Mouse (Mus musculus): ENCODE results near the gene Slf1. TPM values are rescaled to one million over a fixed set of nuclear protein-coding genes. Genes with fewer than 3 reads are reported as not detected.

The Slf1 gene
- polyA plus RNA-seq (2012; rRNA removed) = 3.3 and 5.8 TPM in 2 replicates
- 14.7 TPM in 2 replicates for polyA plus RNA-seq (2014; fragmentation: Nextera tagmentation; extraction: Ambion mirVana)

- ATAC-seq (ENCODE audit: insufficient read depth) = peak; percentile 95
- peak within 1 kb of the TSS; percentile 86 to 93 for H3K4me3 ChIP-seq (ENCODE audit: insufficient read depth in 1 of 2, low read depth in 2 of 2, low read length in 2 of 2)
- peak within 1 kb of the TSS; percentile 53 for H3K27ac ChIP-seq
- H3K9ac ChIP-seq (replicated peaks) = peak within 1 kb of the TSS; percentile 83
- no peaks in the 10 kb centered on the region for H3K36me3 ChIP-seq (replicated peaks; ENCODE audit: control insufficient read depth, insufficient read depth, low read depth)
- H3K4me1 ChIP-seq (replicated peaks; ENCODE audit: control insufficient read depth in 2 of 2, insufficient read depth in 2 of 2, low read length in 1 of 2) = 0 out of 4 replicates have a peak, but pooled peaks cover 0 to 2% of the 10 kb centered on the region in 2 experiments
- under 1% methylated on average over 64 of the region's 65 CpGs for WGBS (ENCODE audit: insufficient replicate concordance)
- no peaks in the 10 kb centered on the region for H3K27me3 ChIP-seq (ENCODE audit: control insufficient read depth, insufficient read depth, low read length)
- DNase-seq (ENCODE audit: low read depth in 3 of 3, low spot score in 3 of 3) = peak; percentile 68 to 73 (median 69)
- peak within 1 kb of the TSS; percentile 81 for H3K4me2 ChIP-seq (ENCODE audit: low read depth)
- no peaks in the 10 kb centered on the region for H3K9me3 ChIP-seq (ENCODE audit: control insufficient read depth, low read length)
- no peak for TF ChIP-seq CTCF (IDR thresholded peaks at IDR 0.05; ENCODE audit: low read depth)
- no peak for TF ChIP-seq EP300 (IDR thresholded peaks at IDR 0.05; ENCODE audit: low read depth)
Measured at GRCm38 (mm10) chr13:77134931-77135620, at the start of gene Slf1, which contains the start of gene 2210408I21Rik. Gene Slf1, minus strand, starts transcription at chr13:77135473. Gene 2210408I21Rik, plus strand, starts transcription at chr13:77135540.

GRCm38 (mm10) chr13:77177931-77178330, 42.7 kb upstream of the Slf1 start:
- H3K27me3 ChIP-seq (ENCODE audit: control insufficient read depth, insufficient read depth, low read length) = no peaks in the 10 kb centered on the region
- no peak overlapping the region for H3K27ac ChIP-seq
- no peak overlapping the region for H3K4me3 ChIP-seq (ENCODE audit: insufficient read depth in 1 of 2, low read depth in 2 of 2, low read length in 2 of 2)
- H3K4me2 ChIP-seq (ENCODE audit: low read depth) = no peak overlapping the region
- H3K9me3 ChIP-seq (ENCODE audit: control insufficient read depth, low read length) = no peaks in the 10 kb centered on the region
- H3K9ac ChIP-seq (replicated peaks) = no peak overlapping the region
- no peaks in the 10 kb centered on the region for H3K4me1 ChIP-seq (replicated peaks; ENCODE audit: control insufficient read depth in 2 of 2, insufficient read depth in 2 of 2, low read length in 1 of 2)
- no peak for DNase-seq (ENCODE audit: low read depth in 3 of 3, low spot score in 3 of 3)
- no peaks in the 10 kb centered on the region for H3K36me3 ChIP-seq (replicated peaks; ENCODE audit: control insufficient read depth, insufficient read depth, low read depth)
- ATAC-seq (ENCODE audit: insufficient read depth) = no peak
- TF ChIP-seq EP300 (IDR thresholded peaks at IDR 0.05; ENCODE audit: low read depth) (no peak), CTCF (IDR thresholded peaks at IDR 0.05; ENCODE audit: low read depth) (no peak)

- DNase-seq (ENCODE audit: low read depth in 3 of 3, low spot score in 3 of 3) (no peak), ATAC-seq (ENCODE audit: insufficient read depth) (no peak)
- H3K9me3 ChIP-seq (ENCODE audit: control insufficient read depth, low read length) = no peaks in the 10 kb centered on the region
- peaks cover 2% of the 10 kb centered on the region in 2 experiments; a peak in 2 of 4 replicates for H3K4me1 ChIP-seq (replicated peaks; ENCODE audit: control insufficient read depth in 2 of 2, insufficient read depth in 2 of 2, low read length in 1 of 2)
- no peak overlapping the region for H3K4me3 ChIP-seq (ENCODE audit: insufficient read depth in 1 of 2, low read depth in 2 of 2, low read length in 2 of 2)
- TF ChIP-seq EP300 (IDR thresholded peaks at IDR 0.05; ENCODE audit: low read depth) (no peak), CTCF (IDR thresholded peaks at IDR 0.05; ENCODE audit: low read depth) (no peak)
- H3K27ac ChIP-seq = no peak overlapping the region
- no peak overlapping the region for H3K4me2 ChIP-seq (ENCODE audit: low read depth)
- 58% methylated on average over 2 of the region's 2 CpGs for WGBS (ENCODE audit: insufficient replicate concordance)
- no peak overlapping the region for H3K9ac ChIP-seq (replicated peaks)
- no peaks in the 10 kb centered on the region for H3K27me3 ChIP-seq (ENCODE audit: control insufficient read depth, insufficient read depth, low read length)
- H3K36me3 ChIP-seq (replicated peaks; ENCODE audit: control insufficient read depth, insufficient read depth, low read depth) = no peaks in the 10 kb centered on the region
Measured at GRCm38 (mm10) chr13:77140890-77141289, 5.6 kb upstream of the Slf1 start.

GRCm38 (mm10) chr13:77135621-77135981, 328 bp upstream of the Slf1 start:
- DNase-seq (ENCODE audit: low read depth in 3 of 3, low spot score in 3 of 3) (no peak), ATAC-seq (ENCODE audit: insufficient read depth) (peak; percentile 47)
- Histone ChIP-seq H3K4me1 (replicated peaks; ENCODE audit: control insufficient read depth in 2 of 2, insufficient read depth in 2 of 2, low read length in 1 of 2) (peaks cover 0 to 2% of the 10 kb centered on the region in 2 experiments; a peak in 1 of 4 replicates), H3K27me3 (ENCODE audit: control insufficient read depth, insufficient read depth, low read length) (no peaks in the 10 kb centered on the region), H3K4me3 (ENCODE audit: insufficient read depth in 1 of 2, low read depth in 2 of 2, low read length in 2 of 2) (peak overlapping the region; percentile 86 to 93), H3K4me2 (ENCODE audit: low read depth) (peak overlapping the region; percentile 81), H3K36me3 (replicated peaks; ENCODE audit: control insufficient read depth, insufficient read depth, low read depth) (no peaks in the 10 kb centered on the region), H3K9ac (replicated peaks) (peak overlapping the region; percentile 70), H3K27ac (no peak overlapping the region), H3K9me3 (ENCODE audit: control insufficient read depth, low read length) (no peaks in the 10 kb centered on the region)
- no peak for TF ChIP-seq CTCF (IDR thresholded peaks at IDR 0.05; ENCODE audit: low read depth)
- no peak for TF ChIP-seq EP300 (IDR thresholded peaks at IDR 0.05; ENCODE audit: low read depth)
- 1% methylated on average over 11 of the region's 11 CpGs for WGBS (ENCODE audit: insufficient replicate concordance)

GRCm38 (mm10) chr13:77131132-77131531, 4.1 kb downstream of the Slf1 start:
- H3K36me3 ChIP-seq (replicated peaks; ENCODE audit: control insufficient read depth, insufficient read depth, low read depth) = no peaks in the 10 kb centered on the region
- 49% methylated on average over 2 of the region's 2 CpGs for WGBS (ENCODE audit: insufficient replicate concordance)
- H3K4me2 ChIP-seq (ENCODE audit: low read depth) = no peak overlapping the region
- TF ChIP-seq CTCF (IDR thresholded peaks at IDR 0.05; ENCODE audit: low read depth) (no peak), EP300 (IDR thresholded peaks at IDR 0.05; ENCODE audit: low read depth) (no peak)
- ATAC-seq (ENCODE audit: insufficient read depth) (no peak), DNase-seq (ENCODE audit: low read depth in 3 of 3, low spot score in 3 of 3) (no peak)
- no peak overlapping the region for H3K9ac ChIP-seq (replicated peaks)
- H3K27ac ChIP-seq = no peak overlapping the region
- no peaks in the 10 kb centered on the region for H3K27me3 ChIP-seq (ENCODE audit: control insufficient read depth, insufficient read depth, low read length)
- H3K9me3 ChIP-seq (ENCODE audit: control insufficient read depth, low read length) = no peaks in the 10 kb centered on the region
- H3K4me3 ChIP-seq (ENCODE audit: insufficient read depth in 1 of 2, low read depth in 2 of 2, low read length in 2 of 2) = no peak overlapping the region
- peaks cover 0 to under 1% of the 10 kb centered on the region in 2 experiments; a peak in 1 of 4 replicates for H3K4me1 ChIP-seq (replicated peaks; ENCODE audit: control insufficient read depth in 2 of 2, insufficient read depth in 2 of 2, low read length in 1 of 2)
